Mouse (Mus musculus) NIH3T3 (cell line): ENCODE results near the gene Macf1.

Experiments used
- DNase-seq: peaks from one replicate; pipeline ENCODE4 v3.0.0-alpha.2; 2012; ENCODE audit warnings: low read depth

The Macf1 gene

DNA sequence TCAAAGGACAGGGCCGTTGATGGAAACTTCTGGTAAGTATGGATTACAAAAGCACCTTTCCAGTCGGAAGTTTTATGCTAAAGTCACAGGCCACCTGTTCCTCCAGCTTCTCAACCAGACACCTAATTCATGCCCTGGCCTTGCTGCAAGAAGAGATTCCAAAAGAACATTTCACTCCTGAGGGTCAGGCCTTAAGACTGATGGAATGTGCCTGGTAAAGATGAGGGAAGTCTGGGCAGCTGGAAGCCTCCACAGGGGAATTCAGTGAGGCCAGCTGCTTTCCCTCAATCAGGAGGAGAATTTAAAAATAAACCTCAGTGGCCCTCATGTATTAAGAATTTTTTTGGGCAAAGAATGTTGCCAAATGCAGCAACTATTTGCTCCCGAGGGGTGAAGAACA is 90.5 kb downstream of the Macf1 start:
- DNase-seq = peak; percentile 77

DNA sequence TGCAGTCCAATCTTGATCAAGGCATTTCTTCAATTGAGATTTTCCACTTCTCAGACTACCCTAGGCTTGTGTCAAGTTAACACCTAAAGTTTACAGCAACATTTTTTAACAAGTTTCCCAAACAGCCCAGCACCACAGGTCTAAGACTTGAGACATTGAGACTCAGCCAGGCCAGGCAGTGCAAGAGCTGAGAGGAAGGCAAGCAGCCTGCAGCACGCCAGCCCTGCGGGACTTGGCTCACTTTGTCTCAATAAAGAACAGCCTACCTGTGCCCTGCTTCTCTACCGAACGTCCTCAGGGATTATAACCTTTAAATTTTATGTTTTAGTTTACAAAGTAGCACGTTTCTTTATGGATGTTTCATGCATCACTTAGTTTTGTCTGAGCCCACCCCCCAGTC is 92.1 kb downstream of the Macf1 start:
- DNase-seq = no peak

DNA sequence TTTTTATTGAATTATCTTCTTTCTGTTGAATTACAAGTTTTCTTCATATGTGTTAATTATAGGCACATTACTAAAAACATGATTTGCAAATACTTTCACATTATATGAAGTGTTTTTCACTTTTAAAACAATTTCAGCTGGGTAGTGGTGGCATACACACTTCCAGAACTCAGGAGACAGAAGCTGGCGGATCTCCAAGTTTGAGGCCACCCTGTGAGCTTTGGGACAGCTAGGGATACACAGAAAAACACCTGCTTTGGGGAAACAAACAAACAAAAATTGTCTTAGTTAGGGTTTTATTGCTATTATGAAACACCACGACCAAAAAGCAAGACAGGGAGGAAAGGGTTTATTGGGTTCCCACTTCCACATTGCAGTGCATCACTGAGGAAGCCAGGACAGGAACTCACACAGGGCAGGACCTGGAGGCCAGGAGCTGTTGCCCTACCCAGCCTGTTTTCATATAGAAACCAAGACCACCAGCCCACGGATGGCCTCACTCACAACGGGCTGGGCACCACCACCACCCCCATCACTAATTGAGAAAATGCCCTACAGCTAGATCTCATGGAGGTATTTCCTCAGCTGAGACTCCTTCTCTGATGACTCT is 93.0 kb downstream of the Macf1 start:
- DNase-seq = no peak

DNA sequence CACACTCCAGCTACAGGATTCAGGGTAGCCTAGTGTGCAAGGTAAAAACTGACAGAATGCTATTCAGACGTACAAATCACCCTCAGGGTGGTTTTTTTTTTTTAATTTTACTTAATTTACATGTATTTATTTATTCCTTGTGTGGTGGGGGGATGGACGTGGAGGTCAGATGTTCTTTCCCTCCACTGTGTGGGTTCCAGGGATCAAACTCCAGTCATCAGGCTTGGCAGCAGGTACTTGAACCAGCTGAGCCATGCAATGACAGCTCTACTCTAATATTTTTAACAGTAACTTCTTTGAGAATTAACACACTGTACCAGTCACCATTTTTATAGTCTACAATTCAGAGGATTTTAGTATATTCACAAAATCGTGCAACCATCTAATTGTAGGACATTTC is 94.7 kb downstream of the Macf1 start:
- DNase-seq = no peak

DNA sequence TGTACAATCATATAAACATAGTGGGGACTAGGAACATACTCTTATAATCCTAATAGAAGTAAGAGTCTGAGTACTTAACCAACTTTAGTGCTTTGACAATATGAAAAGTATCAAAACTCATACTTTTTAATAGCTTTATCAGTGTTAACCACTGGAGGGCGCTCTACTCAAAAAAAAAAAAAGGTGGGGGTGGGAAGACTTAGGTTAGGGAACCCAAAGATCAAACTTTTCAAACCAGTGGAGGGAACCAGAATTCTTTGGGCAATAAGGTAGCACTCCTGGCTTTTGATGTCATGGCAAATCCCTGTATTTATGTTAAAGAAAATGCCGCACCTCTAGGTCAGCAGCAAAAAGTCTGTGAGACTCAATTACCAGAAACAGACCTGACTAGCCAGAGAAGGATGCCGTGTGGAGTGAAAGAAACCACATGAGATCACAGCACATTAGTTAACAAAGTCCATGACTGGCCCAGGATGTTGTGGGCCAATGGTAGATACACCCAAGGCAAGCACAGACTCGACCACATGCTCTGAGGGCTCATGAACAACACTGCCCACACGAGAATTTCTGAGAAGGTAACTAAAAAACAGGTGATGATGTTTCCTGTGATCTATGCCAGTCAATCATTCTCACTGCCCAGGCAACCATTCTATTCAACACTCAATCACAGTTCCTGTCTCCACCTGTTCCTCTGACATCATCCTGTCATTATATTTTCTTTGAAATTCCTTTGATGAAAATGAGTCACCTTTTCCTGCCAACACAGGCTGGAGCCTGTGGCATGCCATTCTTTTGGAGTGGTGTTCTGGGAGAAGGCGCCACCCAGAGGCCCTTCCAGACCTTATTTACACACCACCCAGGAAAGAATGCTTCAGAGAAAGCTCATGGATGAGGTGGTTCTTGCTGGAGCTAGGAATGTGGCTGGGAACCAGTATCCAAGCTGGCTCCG is 95.5 kb downstream of the Macf1 start:
- peak; percentile 75 for DNase-seq

GRCm38 (mm10) chr4:123587616-123588015 is 96.5 kb downstream of the Macf1 start:
- DNase-seq = no peak

- DNase-seq = no peak
These were observed 99.5 kb downstream of the Macf1 start for GRCm38 (mm10) chr4:123584720-123585093.

DNA sequence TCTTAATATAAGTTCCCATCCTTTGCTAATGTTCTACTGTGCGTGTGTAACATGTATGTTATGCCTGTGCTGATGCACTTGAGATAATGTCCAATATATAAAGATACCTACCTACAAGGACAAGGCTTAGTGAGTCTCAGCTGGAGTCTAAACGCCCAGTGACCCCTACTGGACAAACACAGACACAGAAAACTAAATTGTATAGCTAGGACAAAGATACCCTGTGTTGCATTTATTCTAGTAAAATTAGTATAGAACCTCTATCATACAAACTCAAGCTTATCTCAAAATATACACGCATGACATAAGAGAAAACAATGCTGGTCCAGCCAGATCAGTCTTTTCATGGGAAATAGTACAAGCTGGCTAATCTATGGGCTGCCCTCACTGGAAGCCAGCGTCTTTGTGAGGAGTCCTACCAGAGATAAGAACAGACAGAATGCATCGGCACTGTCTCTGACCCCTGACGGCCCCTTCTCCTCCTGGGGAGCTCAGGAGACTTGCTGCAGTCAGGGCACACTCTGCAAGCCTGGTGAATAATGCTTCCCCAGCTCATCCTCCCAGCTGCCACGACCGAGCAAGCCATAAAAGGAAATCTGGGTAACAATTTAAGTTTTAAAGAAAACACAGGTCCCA is 100.0 kb downstream of the Macf1 start:
- DNase-seq = peak; percentile 84

DNA sequence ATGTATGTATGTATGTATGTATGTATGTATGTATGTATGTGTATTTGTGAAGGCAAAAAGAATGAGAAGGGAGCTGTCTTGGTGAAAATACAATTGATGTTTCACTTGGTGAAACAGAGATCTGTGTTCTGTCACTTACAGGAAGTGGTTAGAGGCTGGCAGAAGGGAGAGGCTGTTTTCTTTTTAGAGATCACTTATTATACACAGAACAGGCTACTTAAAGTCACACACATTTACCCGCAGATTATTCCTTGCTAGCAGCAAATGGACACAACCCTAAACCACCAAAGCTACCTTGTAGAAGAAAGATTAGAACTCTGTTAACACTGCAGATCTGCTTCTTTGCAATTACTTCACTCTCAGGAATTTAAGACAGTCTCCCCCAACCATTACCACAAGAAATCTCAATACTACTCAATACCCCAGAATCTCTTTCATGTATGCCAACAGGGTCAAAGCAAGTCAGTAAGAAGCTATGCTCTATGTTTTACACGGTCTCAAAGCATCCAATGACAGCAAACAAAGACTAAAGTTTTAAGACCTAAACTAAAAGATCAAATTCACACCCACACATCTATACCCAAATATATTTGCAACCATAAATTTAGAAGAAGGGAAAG is 106.6 kb downstream of the Macf1 start:
- DNase-seq = no peak

DNA sequence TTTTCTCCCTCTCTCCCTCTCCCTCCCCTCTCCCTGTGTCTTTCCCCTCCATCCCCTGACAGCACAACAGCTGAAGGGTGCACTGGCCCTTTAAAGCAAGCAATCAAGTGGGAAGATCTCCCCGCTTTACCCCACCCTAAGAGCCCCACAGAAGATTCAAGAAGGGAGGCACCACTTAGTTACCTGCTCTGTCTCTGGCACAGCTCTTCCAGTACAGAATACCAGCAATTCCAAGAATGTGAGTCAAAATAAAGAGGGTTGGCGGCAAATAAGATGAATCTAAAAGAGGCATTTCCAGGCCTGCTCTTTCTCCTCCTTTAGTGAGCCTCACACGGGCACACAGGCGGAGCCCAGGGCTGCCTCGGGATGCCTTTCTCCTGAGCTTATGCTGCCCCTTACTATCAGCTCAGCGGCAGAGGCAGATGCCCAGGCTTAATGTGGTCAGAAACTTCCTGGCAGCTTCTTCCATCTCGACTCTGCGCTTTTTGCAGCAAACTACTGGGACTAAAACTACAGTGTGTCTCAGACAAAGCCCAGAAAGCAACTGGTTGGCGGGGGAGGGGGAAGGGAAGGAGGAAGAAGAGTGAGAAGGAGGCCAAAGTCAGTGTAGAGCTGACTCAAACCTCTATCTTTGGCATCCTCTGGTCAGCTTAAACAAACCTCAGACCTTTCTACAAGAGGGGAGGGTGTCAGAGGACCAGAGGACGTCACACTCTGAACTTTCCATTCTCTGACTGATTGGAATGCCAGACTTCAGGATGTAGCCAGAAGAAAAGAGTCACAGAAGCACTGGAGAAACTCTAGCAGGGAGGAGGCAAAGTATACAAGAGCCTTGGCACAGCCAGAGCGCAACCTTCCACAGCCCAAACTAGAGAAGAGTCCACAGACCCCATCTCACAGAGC is 111.5 kb downstream of the Macf1 start:
- peak; percentile 82 for DNase-seq

DNA sequence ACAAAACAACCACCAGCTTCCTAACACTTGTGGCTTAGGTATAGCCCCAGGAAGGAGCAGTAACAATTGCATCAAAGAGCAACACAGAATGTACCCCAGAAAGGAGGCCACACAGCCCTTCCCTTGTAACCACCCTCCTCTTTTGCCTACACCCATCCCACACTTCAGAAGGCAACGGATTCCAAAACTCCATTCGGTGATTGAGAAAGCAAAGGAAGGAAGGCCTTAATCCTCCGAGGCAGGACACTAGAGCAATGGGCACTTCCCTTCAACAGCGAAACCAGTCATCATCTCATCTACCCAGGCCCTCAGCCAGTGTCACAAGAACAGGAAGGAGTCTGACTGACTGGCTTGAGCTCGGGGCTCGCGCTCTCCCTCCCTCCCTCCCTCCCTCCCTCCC is 112.3 kb downstream of the Macf1 start:
- peak; percentile 74 for DNase-seq

DNA sequence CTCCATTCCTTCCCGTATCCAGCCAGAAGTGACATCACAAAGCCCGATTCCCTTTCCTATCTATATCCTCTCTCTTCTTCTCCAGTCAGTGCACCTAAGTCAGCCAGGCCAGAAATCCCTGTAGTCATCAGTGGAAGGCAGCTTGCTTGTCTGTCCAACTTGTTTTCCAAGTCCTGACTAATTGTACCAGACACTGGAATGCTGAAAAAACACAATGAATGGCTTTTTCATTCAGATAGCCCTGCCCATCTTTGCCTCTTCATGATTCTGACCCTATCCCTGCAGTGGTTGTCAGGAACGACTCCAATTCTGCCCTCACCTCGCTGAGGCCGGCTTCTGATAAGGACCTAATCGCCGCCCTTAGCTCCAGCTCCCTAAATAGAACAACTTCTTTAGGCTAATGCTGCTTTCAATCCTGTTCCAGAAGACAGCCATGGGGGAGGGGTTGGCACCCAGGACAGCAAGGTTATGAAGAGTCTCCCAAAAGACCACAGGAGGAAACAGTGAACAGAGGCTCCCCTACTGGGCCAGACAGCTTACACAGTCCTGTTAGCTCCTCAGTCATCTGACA is 118.8 kb downstream of the Macf1 start:
- peak; percentile 20 for DNase-seq

GRCm38 (mm10) chr4:123564051-123564791 is 119.9 kb downstream of the Macf1 start:
- peak; percentile 12 for DNase-seq

- DNase-seq = no peak
These were observed 121.9 kb downstream of the Macf1 start for GRCm38 (mm10) chr4:123562177-123562815.

DNA sequence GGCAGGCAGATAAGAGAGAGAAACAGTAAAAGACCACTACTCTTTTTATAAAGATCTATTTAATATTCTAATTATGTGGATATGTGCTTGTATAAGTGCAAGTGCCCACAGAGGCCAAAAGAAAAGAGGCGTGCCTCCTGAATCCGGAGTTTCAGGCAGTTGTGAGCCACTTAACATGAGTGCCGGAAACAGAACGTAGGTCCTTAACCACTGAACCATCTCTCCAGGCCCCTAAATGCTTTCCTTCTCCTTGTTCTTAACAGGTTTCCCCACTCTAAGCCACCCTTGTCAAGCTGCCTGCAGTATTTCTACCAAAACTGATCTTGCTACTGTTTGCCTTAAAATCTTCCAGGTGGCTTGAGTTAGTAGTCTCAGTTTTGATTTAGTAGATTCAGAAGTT is 123.3 kb downstream of the Macf1 start:
- DNase-seq = no peak

DNA sequence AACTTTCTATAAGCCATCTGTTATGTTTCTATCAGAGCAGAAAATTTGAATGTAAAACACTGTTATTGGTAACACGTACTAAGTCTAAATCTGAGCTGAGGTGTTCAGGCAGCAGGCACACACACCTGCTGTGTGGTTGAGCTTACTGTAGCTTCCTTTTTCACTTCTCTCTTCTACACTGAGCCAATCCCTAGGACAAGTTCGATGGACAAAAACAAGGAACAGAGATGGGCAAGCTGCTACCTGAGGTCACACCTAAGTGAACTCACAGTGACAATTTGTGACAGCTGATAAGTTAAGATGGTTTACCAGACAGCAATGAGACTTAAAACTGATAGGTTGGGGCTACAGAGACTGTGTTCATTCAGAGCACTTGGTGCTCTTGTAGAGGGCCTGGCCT is 125.7 kb downstream of the Macf1 start:
- DNase-seq = no peak

GRCm38 (mm10) chr4:123555251-123555650 is 128.9 kb downstream of the Macf1 start:
- no peak for DNase-seq

DNA sequence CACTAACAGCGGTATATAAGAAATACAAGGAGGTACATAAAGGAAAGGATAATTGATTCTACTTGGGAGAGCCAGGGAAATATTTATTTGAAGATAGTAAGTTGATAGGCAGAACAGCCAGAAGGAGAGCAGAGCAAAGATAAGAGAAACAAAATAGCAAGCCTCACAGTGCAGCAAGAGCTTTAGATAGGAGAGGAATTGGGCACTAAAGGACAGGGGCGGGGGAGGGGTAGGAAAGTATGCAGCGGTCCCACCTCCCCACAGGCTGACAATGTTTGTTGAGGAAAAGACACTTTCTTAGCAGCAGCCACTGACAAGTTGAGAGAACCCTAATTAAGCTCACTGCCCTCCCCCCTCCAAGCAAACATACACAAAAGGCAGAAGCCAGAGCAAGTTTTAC is 131.5 kb downstream of the Macf1 start:
- no peak for DNase-seq

DNA sequence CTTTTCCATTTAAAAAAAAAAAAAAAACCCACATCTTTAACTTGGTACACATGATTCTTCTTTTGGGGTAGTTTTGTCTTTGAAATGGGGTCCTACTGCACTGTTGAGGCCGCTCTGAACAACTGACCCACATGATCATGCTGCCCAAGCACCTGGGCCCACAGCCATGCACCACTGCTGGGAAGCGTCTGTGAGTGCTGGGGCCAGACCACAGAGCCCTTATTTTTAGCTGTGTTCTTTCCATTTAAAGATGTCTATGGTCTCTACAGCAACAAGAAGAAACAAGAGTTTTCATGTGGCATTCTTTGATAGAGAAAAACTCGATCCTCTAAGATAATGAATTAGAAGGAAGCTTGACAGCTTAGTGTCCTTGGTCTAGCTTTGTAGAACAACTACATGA is 135.8 kb downstream of the Macf1 start:
- no peak for DNase-seq

DNA sequence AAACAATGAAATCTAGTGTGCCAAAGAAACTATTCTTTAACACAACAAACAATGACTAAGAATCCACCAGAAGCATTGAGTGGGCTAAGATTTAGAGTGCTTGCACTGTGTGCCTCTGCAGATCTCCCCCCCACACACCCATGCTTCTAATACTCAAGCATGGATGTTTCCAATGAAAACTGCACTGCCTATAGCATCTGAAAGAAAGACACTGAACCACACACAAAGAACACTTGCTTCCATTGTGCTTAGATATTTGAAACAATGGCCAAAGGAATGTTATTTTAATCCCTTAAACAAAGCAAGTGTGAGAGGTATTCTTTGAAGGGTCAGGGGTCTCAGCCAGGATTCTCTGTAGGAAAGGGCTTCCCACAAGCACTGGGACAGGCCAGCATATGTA is 140.5 kb downstream of the Macf1 start:
- DNase-seq = no peak
